Mouse (Mus musculus): ENCODE measurements at regions not wholly inside any gene's neighbourhood (a gene's known extent, or its start where the extent isn't known, plus 50 kb on each side); places are given as distances from the start of the nearest gene placed in this dataset.
A peak's percentile ranks its signal among the peaks of the same experiment; 100 is the strongest.

GRCm38 (mm10) chr4:72800014-72800786 is 52.2 kb downstream of the Aldoart1 start:
- Histone ChIP-seq H3K9me3 (replicated peaks; ENCODE audit: control insufficient read depth, low read length, poor library complexity, severe bottlenecking) (no peaks in the 10 kb centered on the region), H3K4me3 (ENCODE audit: low read depth, low read length) (no peak overlapping the region), H3K9ac (ENCODE audit: low read depth, low read length) (no peak overlapping the region), H3K36me3 (ENCODE audit: control insufficient read depth, insufficient read depth, low read length) (no peaks in the 10 kb centered on the region), H3K4me2 (ENCODE audit: low read length) (no peak overlapping the region), H3K4me1 (ENCODE audit: control insufficient read depth, insufficient read depth, low read length) (0 out of 2 replicates have a peak, but pooled peaks cover 2% of the 10 kb centered on the region), H3K27me3 (ENCODE audit: control insufficient read depth, insufficient read depth, low read depth, low read length) (no peaks in the 10 kb centered on the region), H3K27ac (ENCODE audit: low read length) (no peak overlapping the region)
- ATAC-seq, result peak; percentile 92
- 52% methylated on average over 2 of the region's 2 CpGs for WGBS

GRCm38 (mm10) chr4:72799575-72799974 is 52.9 kb downstream of the Aldoart1 start:
- Histone ChIP-seq H3K4me1 (ENCODE audit: control insufficient read depth, insufficient read depth, low read length) (0 out of 2 replicates have a peak, but pooled peaks cover 2% of the 10 kb centered on the region), H3K4me2 (ENCODE audit: low read length) (no peak overlapping the region), H3K9me3 (replicated peaks; ENCODE audit: control insufficient read depth, low read length, poor library complexity, severe bottlenecking) (no peaks in the 10 kb centered on the region), H3K4me3 (ENCODE audit: low read depth, low read length) (no peak overlapping the region), H3K36me3 (ENCODE audit: control insufficient read depth, insufficient read depth, low read length) (no peaks in the 10 kb centered on the region), H3K9ac (ENCODE audit: low read depth, low read length) (no peak overlapping the region), H3K27me3 (ENCODE audit: control insufficient read depth, insufficient read depth, low read depth, low read length) (no peaks in the 10 kb centered on the region), H3K27ac (ENCODE audit: low read length) (no peak overlapping the region)
- WGBS, result 76% methylated on average over 4 of the region's 4 CpGs
- ATAC-seq, result peak; percentile 88

GRCm38 (mm10) chr4:72788796-72789195 is 63.6 kb downstream of the Aldoart1 start:
- Histone ChIP-seq H3K4me3 (ENCODE audit: low read depth, low read length) (no peak overlapping the region), H3K27ac (ENCODE audit: low read length) (no peak overlapping the region), H3K9ac (ENCODE audit: low read depth, low read length) (no peak overlapping the region), H3K4me1 (ENCODE audit: control insufficient read depth, insufficient read depth, low read length) (no peaks in the 10 kb centered on the region), H3K9me3 (replicated peaks; ENCODE audit: control insufficient read depth, low read length, poor library complexity, severe bottlenecking) (no peaks in the 10 kb centered on the region), H3K4me2 (ENCODE audit: low read length) (no peak overlapping the region), H3K36me3 (ENCODE audit: control insufficient read depth, insufficient read depth, low read length) (no peaks in the 10 kb centered on the region), H3K27me3 (ENCODE audit: control insufficient read depth, insufficient read depth, low read depth, low read length) (no peaks in the 10 kb centered on the region)
- peak; percentile 64; the same call in 1 of the 2 replicates for ATAC-seq
- WGBS, result 73% methylated on average over 4 of the region's 4 CpGs

- ATAC-seq, result peak; percentile 84
- H3K9me3 ChIP-seq (replicated peaks; ENCODE audit: control insufficient read depth, low read length, poor library complexity, severe bottlenecking), result no peaks in the 10 kb centered on the region
- no peak overlapping the region for H3K4me3 ChIP-seq (ENCODE audit: low read depth, low read length)
- H3K9ac ChIP-seq (ENCODE audit: low read depth, low read length), result no peak overlapping the region
- H3K36me3 ChIP-seq (ENCODE audit: control insufficient read depth, insufficient read depth, low read length), result no peaks in the 10 kb centered on the region
- H3K27ac ChIP-seq (ENCODE audit: low read length), result no peak overlapping the region
- H3K4me2 ChIP-seq (ENCODE audit: low read length), result no peak overlapping the region
- no peaks in the 10 kb centered on the region for H3K27me3 ChIP-seq (ENCODE audit: control insufficient read depth, insufficient read depth, low read depth, low read length)
- WGBS, result 63% methylated on average over 5 of the region's 5 CpGs
- H3K4me1 ChIP-seq (ENCODE audit: control insufficient read depth, insufficient read depth, low read length), result no peaks in the 10 kb centered on the region; the same call in 1 of the 2 replicates
These were observed 85.5 kb downstream of the Aldoart1 start for GRCm38 (mm10) chr4:72766896-72767295.

- WGBS, result 32% methylated on average over 2 of the region's 2 CpGs
- Histone ChIP-seq H3K27ac (ENCODE audit: low read length) (no peak overlapping the region), H3K36me3 (ENCODE audit: control insufficient read depth, insufficient read depth, low read length) (no peaks in the 10 kb centered on the region)
These were observed 86.0 kb downstream of the Aldoart1 start for GRCm38 (mm10) chr4:72766386-72766785.

More at GRCm38 (mm10) chr4:72766386-72766785, 86.0 kb downstream of the Aldoart1 start:
- Histone ChIP-seq H3K27me3 (ENCODE audit: control insufficient read depth, insufficient read depth, low read depth, low read length) (no peaks in the 10 kb centered on the region), H3K4me2 (ENCODE audit: low read length) (no peak overlapping the region), H3K4me1 (ENCODE audit: control insufficient read depth, insufficient read depth, low read length) (no peaks in the 10 kb centered on the region; the same call in 1 of the 2 replicates), H3K9ac (ENCODE audit: low read depth, low read length) (no peak overlapping the region), H3K4me3 (ENCODE audit: low read depth, low read length) (no peak overlapping the region), H3K9me3 (replicated peaks; ENCODE audit: control insufficient read depth, low read length, poor library complexity, severe bottlenecking) (no peaks in the 10 kb centered on the region)
- ATAC-seq, result peak; percentile 96
